Mouse (Mus musculus): ENCODE data around the gene H2-M3.
"Not testable (repeated sequence)": the region's sequence is repeated elsewhere in the genome, so short reads cannot be mapped to it uniquely, and the experiment has no call there.

DNA sequence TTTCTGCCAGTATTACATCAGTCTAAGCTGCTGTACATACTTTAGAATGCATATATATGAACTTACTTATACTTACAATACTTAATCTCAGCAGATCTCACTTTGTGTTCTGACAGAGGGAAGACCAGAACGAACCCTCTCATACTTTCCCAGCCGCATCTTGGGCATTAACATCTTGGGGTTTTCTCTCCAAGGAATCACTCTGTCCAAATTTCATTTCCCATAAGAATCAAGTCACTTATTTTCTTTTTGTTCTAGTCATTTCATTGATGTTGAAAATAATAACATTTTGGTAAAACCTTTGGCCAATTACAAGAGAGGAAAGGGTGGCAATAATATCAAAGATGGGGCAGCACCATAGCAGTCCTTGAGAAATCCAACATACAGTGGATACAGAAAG, 32.8 kb upstream of the H2-M3 start, which contains the start of gene Olfr97:
- not testable (repeated sequence) for TF ChIP-seq CTCF (IDR thresholded peaks at IDR 0.05; ENCODE audit: control insufficient read depth, insufficient read depth, insufficient read length); MYOD1 (IDR thresholded peaks at IDR 0.05; ENCODE audit: control insufficient read depth, insufficient read length, low read depth); USF1 (IDR thresholded peaks at IDR 0.05; ENCODE audit: low read depth)
